Mouse (Mus musculus) embryonic facial prominence, embryonic 11.5 days (tissue): Measurements from ENCODE around the gene Gm6309. TPM values are rescaled to one million over a fixed set of nuclear protein-coding genes. Genes with fewer than 3 reads are reported as not detected.
"Not testable (repeated sequence)": the region's sequence is repeated elsewhere in the genome, so short reads cannot be mapped to it uniquely, and the experiment has no call there.

Source experiments
- ATAC-seq: fragments of 200-750 bp; cut with Nextera tagmentation; replicated peaks from 2 replicates; pipeline ENCODE4 v1.8.0; 2017; ENCODE audit warnings: low read depth; ENCODE audit not compliant: insufficient number of reproducible peaks, low FRiP score, low TSS enrichment
- DNase-seq: peaks from one replicate; pipeline ENCODE4 v3.0.0-alpha.2; 2015; ENCODE audit warnings: low spot score
- H3K27ac ChIP-seq: fragments of 300-500 bp; sonication (generic); replicated peaks from 2 replicates; pipeline ENCODE4 v1.5.1; 2014; ENCODE audit warnings: mild to moderate bottlenecking, low read depth, low read length, control low read depth
- H3K27me3 ChIP-seq: fragments of 300-500 bp; sonication (generic); 2 replicates; pipeline ENCODE4 v1.6.1; 2014; ENCODE audit warnings: mild to moderate bottlenecking, low read length, moderate library complexity, mixed read lengths; ENCODE audit not compliant: control insufficient read depth, insufficient read depth
- H3K36me3 ChIP-seq: fragments of 300-500 bp; sonication (generic); replicated peaks from 2 replicates; pipeline ENCODE4 v1.6.1; 2014; ENCODE audit warnings: low read depth, mild to moderate bottlenecking, low read length, moderate library complexity, mixed read lengths; ENCODE audit not compliant: control insufficient read depth, insufficient read depth
- H3K4me1 ChIP-seq: fragments of 300-500 bp; sonication (generic); 2 replicates; pipeline ENCODE4 v1.6.1; 2014; ENCODE audit warnings: low read length, mixed read lengths; ENCODE audit not compliant: control insufficient read depth, insufficient read depth
- H3K4me2 ChIP-seq: fragments of 300-500 bp; sonication (generic); 2 replicates; pipeline ENCODE4 v1.6.1; 2014; ENCODE audit warnings: low read depth, mild to moderate bottlenecking, control low read depth, low read length, moderate library complexity
- H3K4me3 ChIP-seq: fragments of 300-500 bp; sonication (generic); 2 replicates; pipeline ENCODE4 v1.5.1; 2014; ENCODE audit warnings: low read depth, low read length, control low read depth
- H3K9ac ChIP-seq: fragments of 300-500 bp; sonication (generic); replicated peaks from 2 replicates; pipeline ENCODE4 v1.6.1; 2014; ENCODE audit warnings: mild to moderate bottlenecking, control low read depth, low read length
- H3K9me3 ChIP-seq: fragments of 300-500 bp; sonication (generic); replicated peaks from 2 replicates; pipeline ENCODE4 v1.6.1; 2016; ENCODE audit warnings: mild to moderate bottlenecking, low read length, inconsistent platforms, mixed read lengths; ENCODE audit not compliant: control insufficient read depth
- WGBS: fragments of 180-500 bp; shearing (Covaris S2); extraction: QIAGEN DNeasy Blood & Tissue Kit; methylation state at CpG from one replicate; pipeline ENCODE4 v1.1.7; 2014; 5-methylcytosine and 5-hydroxymethylcytosine counted together
- polyA plus RNA-seq: library from polyadenylated mRNA; unstranded; fragments of >200 nt; fragmentation: Nextera tagmentation; extraction: Ambion mirVana; gene quantifications from 2 replicates; pipeline ENCODE4 v1.2.1, GENCODE M21; 2014

The Gm6309 gene
- polyA plus RNA-seq, 1 experiment from 2014 or later: not detected

DNA sequence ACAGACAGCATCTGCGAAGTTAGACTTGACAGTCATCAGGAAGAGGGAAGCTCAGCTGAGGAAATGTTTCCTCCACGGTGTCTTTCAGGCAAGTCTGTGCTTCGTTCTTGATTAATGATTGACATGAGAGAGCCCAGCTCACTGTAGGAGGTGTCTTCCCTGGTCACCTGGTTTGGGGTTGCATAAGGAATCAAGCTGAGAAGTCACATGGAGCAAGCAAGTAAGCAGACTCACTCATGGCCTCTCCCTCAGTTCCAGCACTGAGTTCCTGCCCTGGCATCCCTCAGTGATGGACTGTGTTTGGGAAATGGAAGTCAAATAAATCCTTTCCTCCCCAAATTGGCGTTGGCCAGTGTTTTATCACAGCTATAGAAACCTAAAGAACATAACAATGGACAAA, 19.6 kb upstream of the Gm6309 start:
- H3K9ac ChIP-seq: no peak overlapping the region
- no peaks in the 10 kb centered on the region for H3K27me3 ChIP-seq
- ATAC-seq (no peak), DNase-seq (no peak)
- H3K9me3 ChIP-seq: no peaks in the 10 kb centered on the region
- 71% methylated on average over 4 of the region's 4 CpGs for WGBS
- no peak overlapping the region for H3K4me3 ChIP-seq
- no peak overlapping the region for H3K27ac ChIP-seq
- H3K4me2 ChIP-seq: no peak overlapping the region
- H3K4me1 ChIP-seq: no peaks in the 10 kb centered on the region
- H3K36me3 ChIP-seq: no peaks in the 10 kb centered on the region

DNA sequence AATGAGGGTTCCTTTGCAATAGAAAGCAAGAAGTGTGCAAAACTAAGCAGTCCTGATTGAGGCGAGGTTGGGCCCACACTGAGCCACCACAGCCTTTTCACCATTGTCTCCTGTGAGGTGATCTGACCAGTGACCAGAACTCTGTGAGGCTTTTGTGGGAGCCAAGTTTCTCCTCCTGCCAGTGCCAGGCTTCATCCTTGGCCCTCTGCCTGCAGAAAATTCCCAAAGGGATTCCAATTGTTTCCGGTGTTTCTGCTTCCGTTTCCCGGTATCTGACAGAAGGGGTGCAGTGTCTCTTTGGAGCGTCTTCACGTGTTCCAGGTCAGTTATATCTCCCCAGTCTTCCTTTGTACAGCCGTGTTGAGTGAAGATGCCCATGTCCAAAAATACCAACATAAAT, 18.2 kb upstream of the Gm6309 start:
- Histone ChIP-seq H3K27ac (no peak overlapping the region), H3K27me3 (no peaks in the 10 kb centered on the region), H3K4me1 (no peaks in the 10 kb centered on the region), H3K4me3 (no peak overlapping the region), H3K36me3 (no peaks in the 10 kb centered on the region), H3K9me3 (no peaks in the 10 kb centered on the region), H3K9ac (no peak overlapping the region), H3K4me2 (no peak overlapping the region)
- DNase-seq (no peak), ATAC-seq (no peak)
- WGBS: 87% methylated on average over 7 of the region's 7 CpGs

DNA sequence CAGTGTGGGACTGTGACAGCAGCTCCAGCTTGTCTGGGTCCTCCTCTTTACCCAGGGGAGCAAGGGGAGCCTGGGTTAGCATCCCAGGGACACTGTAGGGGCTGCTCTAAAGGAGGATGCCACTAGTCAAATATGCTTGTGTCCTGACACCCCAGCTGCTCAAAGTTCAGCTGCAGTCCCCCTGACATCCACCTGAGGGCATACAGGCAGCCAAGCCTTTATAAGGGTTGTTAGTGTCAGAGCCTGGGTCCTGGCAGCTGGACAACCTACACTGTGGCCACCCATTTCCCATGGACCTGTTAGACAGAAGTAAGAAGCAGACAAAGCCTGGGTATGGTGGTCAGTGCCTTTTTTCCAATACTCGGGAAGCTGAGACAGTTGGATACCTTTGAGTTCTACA, 17.6 kb upstream of the Gm6309 start:
- no peaks in the 10 kb centered on the region for H3K36me3 ChIP-seq
- no peaks in the 10 kb centered on the region for H3K9me3 ChIP-seq
- ATAC-seq: no peak
- H3K4me1 ChIP-seq: no peaks in the 10 kb centered on the region
- no peak overlapping the region for H3K4me3 ChIP-seq
- H3K27ac ChIP-seq: no peak overlapping the region
- no peak overlapping the region for H3K9ac ChIP-seq
- H3K27me3 ChIP-seq: no peaks in the 10 kb centered on the region
- 75% methylated on average over 1 of the region's 1 CpGs for WGBS
- DNase-seq: no peak
- H3K4me2 ChIP-seq: no peak overlapping the region

DNA sequence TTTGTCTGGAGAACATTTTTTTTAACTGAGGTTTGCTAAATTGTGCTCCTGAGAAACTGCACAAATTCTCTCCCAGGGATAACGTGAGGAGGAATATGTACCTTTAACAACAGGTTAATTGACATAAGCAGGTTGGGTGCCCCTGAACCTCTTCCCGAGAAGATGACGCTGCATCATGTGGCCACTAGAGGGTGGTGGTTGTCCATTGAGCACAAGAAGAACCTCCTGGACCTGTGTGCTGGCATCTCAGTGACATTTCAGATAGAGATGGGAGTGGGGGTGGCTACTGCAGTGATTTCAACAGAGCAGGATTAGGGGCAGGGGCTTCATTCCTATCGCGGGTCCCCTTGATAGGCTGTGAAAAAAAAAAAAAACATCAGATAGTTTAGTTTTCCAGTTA, 16.9 kb upstream of the Gm6309 start:
- not testable (repeated sequence) for H3K36me3 ChIP-seq, H3K27ac ChIP-seq, H3K9ac ChIP-seq, H3K9me3 ChIP-seq, ATAC-seq, H3K4me1 ChIP-seq, H3K4me3 ChIP-seq, H3K27me3 ChIP-seq, H3K4me2 ChIP-seq
- DNase-seq: peak; percentile 48
- WGBS: 21% methylated on average over 5 of the region's 5 CpGs

DNA sequence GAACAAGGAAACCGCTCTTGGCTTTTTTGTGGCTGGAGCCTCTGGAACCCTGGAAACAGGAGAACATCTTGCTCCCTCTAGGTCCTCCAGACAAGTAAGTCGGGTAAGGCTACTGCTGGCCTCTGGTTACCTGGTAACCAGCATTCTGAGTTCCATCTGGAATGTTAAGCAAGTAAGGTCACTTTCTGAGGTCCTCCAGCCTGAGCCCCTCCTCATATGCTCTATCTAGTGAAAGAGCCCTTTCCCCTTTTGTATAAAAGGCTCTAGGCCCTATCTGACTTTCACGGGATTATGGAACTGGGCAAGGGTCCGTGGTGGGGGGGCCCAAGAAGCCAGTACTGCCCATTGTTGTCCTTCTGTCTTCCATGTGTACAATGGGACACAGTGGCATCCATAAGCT, 14.7 kb upstream of the Gm6309 start, which contains the start of gene 1700001J03Rik:
Gene 1700001J03Rik, minus strand, starts transcription at position 101 of the 400 bp plus-strand sequence.
- WGBS: 84% methylated on average over 4 of the region's 4 CpGs
- not testable (repeated sequence) for H3K4me1 ChIP-seq, H3K27me3 ChIP-seq, H3K36me3 ChIP-seq, H3K9ac ChIP-seq, H3K9me3 ChIP-seq, DNase-seq, H3K4me3 ChIP-seq, H3K27ac ChIP-seq, ATAC-seq, H3K4me2 ChIP-seq

DNA sequence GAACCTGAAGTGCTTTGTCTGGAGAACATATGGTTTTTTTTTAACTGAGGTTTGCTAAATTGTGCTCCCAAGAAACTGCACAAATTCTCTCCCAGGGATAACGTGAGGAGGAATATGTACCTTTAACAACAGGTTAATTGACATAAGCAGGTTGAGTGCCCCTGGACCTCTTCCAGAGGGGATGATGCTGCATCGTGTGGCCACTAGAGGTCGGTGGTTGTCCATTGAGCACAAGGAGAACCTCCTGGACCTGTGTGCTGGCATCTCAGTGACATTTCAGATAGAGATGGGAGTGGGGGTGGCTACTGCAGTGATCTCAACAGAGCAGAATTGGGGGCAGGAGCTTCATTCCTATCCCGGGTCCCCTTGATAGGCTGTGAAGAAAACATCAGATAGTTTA, 2.2 kb upstream of the Gm6309 start:
- WGBS: 64% methylated on average over 4 of the region's 4 CpGs
- not testable (repeated sequence) for ATAC-seq, DNase-seq

DNA sequence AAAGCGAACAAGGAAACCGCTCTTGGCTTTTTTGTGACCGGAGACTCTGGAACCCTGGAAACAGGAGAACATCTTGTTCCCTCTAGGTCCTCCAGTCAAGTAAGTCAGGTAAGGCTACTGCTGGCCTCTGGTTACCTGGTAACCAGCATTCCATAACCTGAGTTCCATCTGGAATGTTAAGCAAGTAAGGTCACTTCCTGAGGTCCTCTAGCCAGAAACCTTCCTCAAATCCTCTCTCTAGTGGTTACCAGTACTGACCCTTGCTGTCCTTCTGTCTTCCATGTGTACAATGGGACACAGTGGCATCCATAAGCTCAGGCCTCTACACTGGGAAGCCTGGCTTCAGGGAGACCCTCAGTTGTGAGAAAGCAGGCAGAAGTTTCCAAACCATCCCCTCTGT, 10.1 kb downstream of the Gm6309 start, which contains the start of gene Gm5565:
Gene Gm5565, minus strand, starts transcription at position 101 of the 400 bp plus-strand sequence.
- H3K27ac ChIP-seq, H3K4me3 ChIP-seq, H3K36me3 ChIP-seq, DNase-seq, H3K27me3 ChIP-seq, ATAC-seq, H3K4me2 ChIP-seq, H3K9ac ChIP-seq, H3K4me1 ChIP-seq, H3K9me3 ChIP-seq: not testable (repeated sequence)
- 91% methylated on average over 3 of the region's 3 CpGs for WGBS

More for the DNA sequence above, 2.2 kb upstream of the Gm6309 start:
- not testable (repeated sequence) for H3K27ac ChIP-seq, H3K4me1 ChIP-seq, H3K4me2 ChIP-seq, H3K9ac ChIP-seq, H3K27me3 ChIP-seq, H3K4me3 ChIP-seq, H3K9me3 ChIP-seq, H3K36me3 ChIP-seq

DNA sequence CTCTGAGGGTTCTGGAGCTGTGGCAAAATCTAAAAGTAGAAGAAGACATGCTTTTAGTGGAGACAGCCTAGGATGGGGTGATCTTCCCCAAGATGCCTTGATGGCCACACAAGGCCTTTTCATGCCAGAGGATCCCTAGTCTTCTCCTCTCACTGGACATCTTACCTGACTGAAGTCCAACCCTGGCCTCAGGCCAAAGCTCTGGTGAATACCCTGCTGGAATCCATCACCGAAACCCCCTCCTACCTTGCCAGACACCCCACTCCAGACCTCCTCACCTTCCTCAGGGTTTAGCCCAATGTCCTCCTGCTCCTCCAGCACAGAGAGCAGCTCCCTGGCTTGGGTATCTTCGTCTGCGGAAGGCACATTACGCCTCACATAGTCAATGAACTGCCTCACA, 12.2 kb downstream of the Gm6309 start:
- H3K9ac ChIP-seq, H3K9me3 ChIP-seq, H3K36me3 ChIP-seq, H3K27me3 ChIP-seq, DNase-seq, ATAC-seq, H3K4me1 ChIP-seq, H3K4me2 ChIP-seq, H3K4me3 ChIP-seq, H3K27ac ChIP-seq: not testable (repeated sequence)
- WGBS: 89% methylated on average over 4 of the region's 4 CpGs
